Mouse (Mus musculus) lung, postnatal 0 days (tissue): ENCODE results near the gene Pcdh9.

Experiments used
- CTCF ChIP-seq: IDR thresholded peaks from 2 replicates; pipeline ENCODE4 v1.5.1; 2016; ENCODE audit warnings: antibody characterized with exemption, mild to moderate bottlenecking
- EP300 ChIP-seq: IDR thresholded peaks from 2 replicates; pipeline ENCODE4 v1.6.1; 2016; ENCODE audit warnings: antibody characterized with exemption, mild to moderate bottlenecking, control low read depth

- no peak for TF ChIP-seq CTCF
- no peak for TF ChIP-seq EP300
Measured at GRCm38 (mm10) chr14:93498813-93499690, 391.4 kb downstream of the Pcdh9 start.
